Mouse (Mus musculus): ENCODE data around the gene Adarb2.

GRCm38 (mm10) chr13:8760940-8761339 lies 558.3 kb downstream of the Adarb2 start:
- TF ChIP-seq CTCF (IDR thresholded peaks at IDR 0.05; ENCODE audit: borderline replicate concordance, insufficient read depth, low read depth, low read length) (no peak), POLR2A (IDR thresholded peaks at IDR 0.05; ENCODE audit: borderline replicate concordance, insufficient read depth, low read length) (no peak)
